Mouse (Mus musculus): ENCODE data around the gene Gm21317. TPM values are rescaled to one million over a fixed set of nuclear protein-coding genes. Genes with fewer than 3 reads are reported as not detected.

Gene Gm21317
- polyA plus RNA-seq (2014; fragmentation: Illumina TruSeq; extraction: RNeasy Lipid Tissue Mini Kit (QIAGEN cat#74804); ENCODE audit: low read depth, low replicate concordance): not detected

DNA sequence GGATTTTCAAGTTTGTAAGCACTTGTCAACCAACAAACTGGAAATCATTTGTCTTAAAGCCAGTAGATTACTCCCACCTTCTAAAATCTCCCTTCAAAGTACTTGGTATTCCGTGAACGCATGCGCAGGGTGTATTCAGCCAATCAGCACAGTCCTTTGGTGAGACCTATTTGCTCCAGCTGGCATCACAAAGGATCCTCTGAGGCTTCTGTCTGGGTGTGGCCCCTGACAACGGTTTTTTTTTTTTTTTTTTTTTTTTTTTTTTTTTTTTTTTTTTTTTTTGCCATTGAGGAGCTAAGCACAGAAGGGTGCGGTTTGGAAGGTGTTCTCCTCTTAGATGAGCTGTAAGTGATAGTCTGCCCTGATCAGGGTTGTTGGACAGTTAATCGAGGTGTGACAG lies at the start of gene Gm21317:
Gene Gm21317, plus strand, starts transcription at position 301 of the 400 bp plus-strand sequence.

All from liver, adult 10 weeks (tissue).